Mouse (Mus musculus): Measurements from ENCODE around the gene Stx17. TPM values are rescaled to one million over a fixed set of nuclear protein-coding genes. Genes with fewer than 3 reads are reported as not detected.
A peak's percentile ranks its signal among the peaks of the same experiment; 100 is the strongest.

Stx17 gene
- polyA plus RNA-seq, 1 experiment from 2014 or later = 14.5 TPM

GRCm38 (mm10) chr4:48131606-48132005 lies 6.9 kb downstream of the Stx17 start:
- H3K9me3 ChIP-seq (replicated peaks; ENCODE audit: control insufficient read depth, low read length) = no peaks in the 10 kb centered on the region
- no peak overlapping the region for H3K27ac ChIP-seq (ENCODE audit: low read length)
- no peaks in the 10 kb centered on the region; the same call in none of the 2 replicates for H3K4me1 ChIP-seq (ENCODE audit: control insufficient read depth, low read depth, low read length)
- H3K36me3 ChIP-seq (ENCODE audit: control insufficient read depth, insufficient read depth) = peaks cover 4% of the 10 kb centered on the region; the same call in 1 of the 2 replicates
- ATAC-seq (ENCODE audit: low read depth) = no peak
- H3K9ac ChIP-seq (ENCODE audit: low read depth, low read length) = no peak overlapping the region
- H3K4me2 ChIP-seq (ENCODE audit: low read depth, low read length) = no peak overlapping the region
- 81% methylated on average over 9 of the region's 9 CpGs for WGBS (ENCODE audit: insufficient replicate concordance)
- H3K27me3 ChIP-seq (ENCODE audit: control insufficient read depth, insufficient read depth, low read depth, low read length) = no peaks in the 10 kb centered on the region
- no peak overlapping the region for H3K4me3 ChIP-seq (ENCODE audit: low read depth, low read length)

GRCm38 (mm10) chr4:48132721-48133120 lies 8.0 kb downstream of the Stx17 start:
- Histone ChIP-seq H3K9ac (ENCODE audit: low read depth, low read length) (no peak overlapping the region), H3K4me3 (ENCODE audit: low read depth, low read length) (no peak overlapping the region), H3K9me3 (replicated peaks; ENCODE audit: control insufficient read depth, low read length) (no peaks in the 10 kb centered on the region), H3K4me2 (ENCODE audit: low read depth, low read length) (no peak overlapping the region), H3K27me3 (ENCODE audit: control insufficient read depth, insufficient read depth, low read depth, low read length) (no peaks in the 10 kb centered on the region), H3K4me1 (ENCODE audit: control insufficient read depth, low read depth, low read length) (no peaks in the 10 kb centered on the region; the same call in 1 of the 2 replicates), H3K27ac (ENCODE audit: low read length) (no peak overlapping the region), H3K36me3 (ENCODE audit: control insufficient read depth, insufficient read depth) (peaks cover 4% of the 10 kb centered on the region; the same call in 1 of the 2 replicates)
- no peak for ATAC-seq (ENCODE audit: low read depth)
- WGBS (ENCODE audit: insufficient replicate concordance) = 58% methylated on average over 3 of the region's 3 CpGs

- Histone ChIP-seq H3K27ac (ENCODE audit: low read length) (no peak overlapping the region), H3K4me2 (ENCODE audit: low read depth, low read length) (no peak overlapping the region), H3K27me3 (ENCODE audit: control insufficient read depth, insufficient read depth, low read depth, low read length) (no peaks in the 10 kb centered on the region), H3K36me3 (ENCODE audit: control insufficient read depth, insufficient read depth) (no peaks in the 10 kb centered on the region), H3K4me1 (ENCODE audit: control insufficient read depth, low read depth, low read length) (peaks cover 3% of the 10 kb centered on the region; the same call in 1 of the 2 replicates), H3K9me3 (replicated peaks; ENCODE audit: control insufficient read depth, low read length) (no peaks in the 10 kb centered on the region), H3K9ac (ENCODE audit: low read depth, low read length) (no peak overlapping the region), H3K4me3 (ENCODE audit: low read depth, low read length) (no peak overlapping the region)
- peak; percentile 64; the same call in 1 of the 2 replicates for ATAC-seq (ENCODE audit: low read depth)
- 21% methylated on average over 2 of the region's 2 CpGs for WGBS (ENCODE audit: insufficient replicate concordance)
Measured at GRCm38 (mm10) chr4:48149492-48149891, 24.8 kb downstream of the Stx17 start.

- Histone ChIP-seq H3K27me3 (ENCODE audit: control insufficient read depth, insufficient read depth, low read depth, low read length) (no peaks in the 10 kb centered on the region), H3K4me1 (ENCODE audit: control insufficient read depth, low read depth, low read length) (peaks cover 6% of the 10 kb centered on the region; the same call in 1 of the 2 replicates), H3K9me3 (replicated peaks; ENCODE audit: control insufficient read depth, low read length) (no peaks in the 10 kb centered on the region), H3K9ac (ENCODE audit: low read depth, low read length) (no peak overlapping the region), H3K27ac (ENCODE audit: low read length) (no peak overlapping the region), H3K36me3 (ENCODE audit: control insufficient read depth, insufficient read depth) (no peaks in the 10 kb centered on the region), H3K4me2 (ENCODE audit: low read depth, low read length) (no peak overlapping the region), H3K4me3 (ENCODE audit: low read depth, low read length) (no peak overlapping the region)
- WGBS (ENCODE audit: insufficient replicate concordance) = 83% methylated on average over 5 of the region's 5 CpGs
- ATAC-seq (ENCODE audit: low read depth) = no peak
Measured at GRCm38 (mm10) chr4:48153229-48153628, 28.5 kb downstream of the Stx17 start.

GRCm38 (mm10) chr4:48155864-48156263 lies 31.1 kb downstream of the Stx17 start:
- H3K9me3 ChIP-seq (replicated peaks; ENCODE audit: control insufficient read depth, low read length) = no peaks in the 10 kb centered on the region
- no peak overlapping the region for H3K9ac ChIP-seq (ENCODE audit: low read depth, low read length)
- H3K27ac ChIP-seq (ENCODE audit: low read length) = no peak overlapping the region
- no peak overlapping the region for H3K4me2 ChIP-seq (ENCODE audit: low read depth, low read length)
- H3K27me3 ChIP-seq (ENCODE audit: control insufficient read depth, insufficient read depth, low read depth, low read length) = no peaks in the 10 kb centered on the region
- ATAC-seq (ENCODE audit: low read depth) = peak; percentile 91
- H3K4me1 ChIP-seq (ENCODE audit: control insufficient read depth, low read depth, low read length) = peaks cover 9% of the 10 kb centered on the region
- H3K36me3 ChIP-seq (ENCODE audit: control insufficient read depth, insufficient read depth) = 0 out of 2 replicates have a peak, but pooled peaks cover 2% of the 10 kb centered on the region
- no peak overlapping the region for H3K4me3 ChIP-seq (ENCODE audit: low read depth, low read length)
- WGBS (ENCODE audit: insufficient replicate concordance) = 78% methylated on average over 1 of the region's 1 CpGs

GRCm38 (mm10) chr4:48160386-48160785 lies 35.7 kb downstream of the Stx17 start:
- Histone ChIP-seq H3K4me3 (ENCODE audit: low read depth, low read length) (no peak overlapping the region), H3K4me2 (ENCODE audit: low read depth, low read length) (no peak overlapping the region), H3K27ac (ENCODE audit: low read length) (no peak overlapping the region), H3K36me3 (ENCODE audit: control insufficient read depth, insufficient read depth) (0 out of 2 replicates have a peak, but pooled peaks cover 2% of the 10 kb centered on the region), H3K27me3 (ENCODE audit: control insufficient read depth, insufficient read depth, low read depth, low read length) (no peaks in the 10 kb centered on the region), H3K9me3 (replicated peaks; ENCODE audit: control insufficient read depth, low read length) (no peaks in the 10 kb centered on the region), H3K9ac (ENCODE audit: low read depth, low read length) (no peak overlapping the region), H3K4me1 (ENCODE audit: control insufficient read depth, low read depth, low read length) (peaks cover 9% of the 10 kb centered on the region)
- peak; percentile 43; the same call in 1 of the 2 replicates for ATAC-seq (ENCODE audit: low read depth)
- 42% methylated on average over 4 of the region's 4 CpGs for WGBS (ENCODE audit: insufficient replicate concordance)

- no peak for ATAC-seq (ENCODE audit: low read depth)
- Histone ChIP-seq H3K27me3 (ENCODE audit: control insufficient read depth, insufficient read depth, low read depth, low read length) (no peaks in the 10 kb centered on the region), H3K4me3 (ENCODE audit: low read depth, low read length) (no peak overlapping the region), H3K4me1 (ENCODE audit: control insufficient read depth, low read depth, low read length) (peaks cover 6% of the 10 kb centered on the region), H3K36me3 (ENCODE audit: control insufficient read depth, insufficient read depth) (peaks cover 13% of the 10 kb centered on the region), H3K9ac (ENCODE audit: low read depth, low read length) (no peak overlapping the region), H3K27ac (ENCODE audit: low read length) (no peak overlapping the region), H3K9me3 (replicated peaks; ENCODE audit: control insufficient read depth, low read length) (no peaks in the 10 kb centered on the region), H3K4me2 (ENCODE audit: low read depth, low read length) (no peak overlapping the region)
- WGBS (ENCODE audit: insufficient replicate concordance) = 74% methylated on average over 5 of the region's 5 CpGs
Measured at GRCm38 (mm10) chr4:48163851-48164250, 39.1 kb downstream of the Stx17 start.

- Histone ChIP-seq H3K4me3 (ENCODE audit: low read depth, low read length) (no peak overlapping the region), H3K27ac (ENCODE audit: low read length) (no peak overlapping the region), H3K27me3 (ENCODE audit: control insufficient read depth, insufficient read depth, low read depth, low read length) (no peaks in the 10 kb centered on the region), H3K9me3 (replicated peaks; ENCODE audit: control insufficient read depth, low read length) (no peaks in the 10 kb centered on the region), H3K36me3 (ENCODE audit: control insufficient read depth, insufficient read depth) (no peaks in the 10 kb centered on the region), H3K9ac (ENCODE audit: low read depth, low read length) (no peak overlapping the region), H3K4me1 (ENCODE audit: control insufficient read depth, low read depth, low read length) (no peaks in the 10 kb centered on the region), H3K4me2 (ENCODE audit: low read depth, low read length) (no peak overlapping the region)
- WGBS (ENCODE audit: insufficient replicate concordance) = 86% methylated on average over 3 of the region's 3 CpGs
- ATAC-seq (ENCODE audit: low read depth) = no peak
Measured at GRCm38 (mm10) chr4:48175666-48176065, 51.0 kb downstream of the Stx17 start.

- WGBS (ENCODE audit: insufficient replicate concordance) = 57% methylated on average over 2 of the region's 2 CpGs
- Histone ChIP-seq H3K27ac (ENCODE audit: low read length) (no peak overlapping the region), H3K9ac (ENCODE audit: low read depth, low read length) (no peak overlapping the region), H3K9me3 (replicated peaks; ENCODE audit: control insufficient read depth, low read length) (no peaks in the 10 kb centered on the region), H3K4me2 (ENCODE audit: low read depth, low read length) (no peak overlapping the region), H3K4me1 (ENCODE audit: control insufficient read depth, low read depth, low read length) (peaks cover 5% of the 10 kb centered on the region; the same call in 1 of the 2 replicates), H3K27me3 (ENCODE audit: control insufficient read depth, insufficient read depth, low read depth, low read length) (no peaks in the 10 kb centered on the region), H3K4me3 (ENCODE audit: low read depth, low read length) (no peak overlapping the region), H3K36me3 (ENCODE audit: control insufficient read depth, insufficient read depth) (no peaks in the 10 kb centered on the region; the same call in 1 of the 2 replicates)
- no peak for ATAC-seq (ENCODE audit: low read depth)
Measured at GRCm38 (mm10) chr4:48180922-48181321, 56.2 kb downstream of the Stx17 start.

Measured in liver, embryonic 16.5 days (tissue).